Comparison of ENCODE assay signal across 22 mouse cellular contexts in the genomic region with DNA sequence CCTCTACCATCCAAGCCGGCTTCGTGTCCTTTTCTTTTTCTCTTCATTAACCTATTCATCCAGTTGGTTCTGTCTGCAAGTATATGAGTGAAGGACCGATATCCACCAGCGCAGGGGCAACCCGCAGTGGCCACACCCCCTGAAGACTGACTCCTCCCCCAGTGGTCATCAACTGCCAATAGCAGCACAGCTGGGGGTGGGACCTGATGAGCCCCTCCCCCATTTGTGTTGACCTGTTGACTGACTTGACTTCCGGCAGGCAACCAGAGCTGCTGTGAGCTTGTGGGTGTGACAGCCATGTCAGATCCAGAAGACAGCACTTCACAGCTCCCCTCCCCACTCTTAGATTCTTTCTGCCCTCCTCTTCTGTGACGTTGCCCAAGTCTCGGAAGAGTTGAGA. TPM values are rescaled to one million over a fixed set of nuclear protein-coding genes. Genes with fewer than 3 reads are reported as not detected.
"Had no signal": no experiment of that assay in that cellular context is flagged by ENCODE, and none has a peak within 500 bp of the region (broad histone marks: within the 10 kb centered on the region; RNA-seq: fewer than 3 reads in every experiment).

No protein-coding gene starts in this region.

- DNase-seq: kidney, adult 8-10 months; kidney, postnatal 10 days; kidney, postnatal 36 days; layer of hippocampus, postnatal 36 days; liver, embryonic 13.5 days; lung, embryonic 14.5 days; lung, postnatal 36 days; midbrain, embryonic 14.5 days; right cerebral cortex, adult 18-20 months; right cerebral cortex, postnatal 25 days; spleen, adult 18-20 months; thymus, adult 18-20 months; thymus, postnatal 36 days had no signal

- H3K4me2 ChIP-seq: kidney, embryonic 15.5 days; liver, embryonic 13.5 days; lung, embryonic 14.5 days; neural tube, embryonic 12.5 days; neural tube, embryonic 15.5 days had no signal

- H3K27ac ChIP-seq: kidney, embryonic 15.5 days; left cerebral cortex, adult 2 months; liver, embryonic 13.5 days; midbrain, embryonic 10.5 days; neural tube, embryonic 12.5 days; neural tube, embryonic 15.5 days had no signal

- H3K4me3 ChIP-seq: kidney, embryonic 15.5 days; left cerebral cortex, adult 2 months; liver, embryonic 13.5 days; megakaryocyte, embryonic 14.5 days; midbrain, embryonic 10.5 days; neural tube, embryonic 12.5 days; neural tube, embryonic 15.5 days had no signal

- H3K36me3 ChIP-seq: kidney, embryonic 15.5 days; liver, embryonic 13.5 days; midbrain, embryonic 10.5 days; neural tube, embryonic 12.5 days; neural tube, embryonic 15.5 days had no signal

- H3K9me3 ChIP-seq: kidney, embryonic 15.5 days; liver, embryonic 13.5 days; megakaryocyte, embryonic 14.5 days; midbrain, embryonic 10.5 days; neural tube, embryonic 12.5 days; neural tube, embryonic 15.5 days had no signal

- H3K9ac ChIP-seq: kidney, embryonic 15.5 days; liver, embryonic 13.5 days; lung, embryonic 14.5 days; neural tube, embryonic 12.5 days; neural tube, embryonic 15.5 days had no signal

- H3K27me3 ChIP-seq: liver, embryonic 13.5 days; neural tube, embryonic 12.5 days; neural tube, embryonic 15.5 days had no signal

- H3K4me1 ChIP-seq: kidney, embryonic 15.5 days; liver, embryonic 13.5 days; megakaryocyte, embryonic 14.5 days; neural tube, embryonic 12.5 days had no signal

- ATAC-seq: intestine, postnatal 0 days; lung, postnatal 0 days had no signal

RNA-seq across cellular contexts. Expression of gene Adgrd1, which starts 19.7 kb away (rescaled TPM):
- polyA plus RNA-seq: limb, embryonic 11.5 days had no signal
